ENCODE assay signal across 9 mouse cellular contexts in the genomic region with DNA sequence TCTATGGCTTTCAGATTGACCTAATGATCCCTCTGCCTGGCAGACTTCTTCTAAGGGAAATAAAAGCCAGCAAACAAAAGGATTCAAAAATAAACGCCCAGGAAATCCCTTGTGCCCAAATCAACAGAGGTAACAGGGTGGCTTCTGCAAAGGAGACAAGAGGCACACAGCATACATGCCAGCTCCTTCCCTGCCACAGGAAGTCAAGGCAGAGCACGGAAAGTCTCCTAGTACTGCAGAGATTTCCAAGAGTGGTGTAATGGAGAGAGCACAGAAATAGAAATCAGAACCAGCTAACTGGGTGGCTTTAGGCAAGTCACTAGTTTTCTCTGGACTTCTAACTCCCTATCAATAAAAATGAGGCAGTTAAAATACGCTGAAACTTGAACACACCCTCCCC. TPM values are rescaled to one million over a fixed set of nuclear protein-coding genes. Genes with fewer than 3 reads are reported as not detected.
DNase-seq lines count a peak whose midpoint lies in the region; ATAC-seq and TF ChIP-seq lines count a peak whose summit lies in the region.
"Had no signal": no experiment of that assay in that cellular context is flagged by ENCODE, and none has a peak within 500 bp of the region (broad histone marks: within the 10 kb centered on the region; RNA-seq: fewer than 3 reads in every experiment).

No protein-coding gene starts in this region.

- peaks cover 34% of the 10 kb centered on the region for H3K4me1 ChIP-seq in lung, embryonic 15.5 days
- peaks cover 35% of the 10 kb centered on the region for H3K4me1 ChIP-seq in forebrain, embryonic 13.5 days
- H3K4me1 ChIP-seq in limb, embryonic 14.5 days (ENCODE audit: control insufficient read depth, insufficient read depth, low read length), result peaks cover 34% of the 10 kb centered on the region
- peaks cover 15% of the 10 kb centered on the region for H3K4me1 ChIP-seq in stomach, embryonic 15.5 days

- H3K4me3 ChIP-seq in lung, embryonic 15.5 days, result peak overlapping the region; percentile 75
- H3K4me3 ChIP-seq in forebrain, embryonic 13.5 days, result peak overlapping the region; percentile 97
- H3K4me3 ChIP-seq in limb, embryonic 14.5 days (replicated peaks; ENCODE audit: low read length), result peak overlapping the region; percentile 99
- H3K4me3 ChIP-seq in stomach, embryonic 15.5 days (replicated peaks), result peak overlapping the region; percentile 90

- DNase-seq in lung, postnatal 4 days, result no peak
- DNase-seq in limb, embryonic 14.5 days (ENCODE audit: low spot score), result no peak
- no peak for DNase-seq in left cerebral cortex, postnatal 14 days (ENCODE audit: low spot score in 2 of 2)
- no peak for DNase-seq in retina, postnatal 1 day
- DNase-seq in left cerebral cortex, adult 8-10 months (ENCODE audit: low spot score in 2 of 2), result no peak

- no peaks in the 10 kb centered on the region for H3K36me3 ChIP-seq in lung, embryonic 15.5 days
- no peaks in the 10 kb centered on the region for H3K36me3 ChIP-seq in forebrain, embryonic 13.5 days (ENCODE audit: poor library complexity, severe bottlenecking)
- peaks cover 7% of the 10 kb centered on the region for H3K36me3 ChIP-seq in limb, embryonic 14.5 days (ENCODE audit: control insufficient read depth, insufficient read depth, low read length)
- no peaks in the 10 kb centered on the region for H3K36me3 ChIP-seq in stomach, embryonic 15.5 days

- no peaks in the 10 kb centered on the region for H3K9me3 ChIP-seq in lung, embryonic 15.5 days
- no peaks in the 10 kb centered on the region for H3K9me3 ChIP-seq in forebrain, embryonic 13.5 days (replicated peaks)
- H3K9me3 ChIP-seq in limb, embryonic 14.5 days (ENCODE audit: control insufficient read depth, low read length), result no peaks in the 10 kb centered on the region
- no peaks in the 10 kb centered on the region for H3K9me3 ChIP-seq in stomach, embryonic 15.5 days

- peak overlapping the region; percentile 65 for H3K4me2 ChIP-seq in lung, embryonic 15.5 days
- H3K4me2 ChIP-seq in forebrain, embryonic 13.5 days, result peak overlapping the region; percentile 71
- H3K4me2 ChIP-seq in limb, embryonic 14.5 days (replicated peaks; ENCODE audit: low read depth, low read length, severe bottlenecking), result peak overlapping the region; percentile 70
- H3K4me2 ChIP-seq in stomach, embryonic 15.5 days, result peak overlapping the region; percentile 60

- TF ChIP-seq POLR2A in limb, embryonic 14.5 days (IDR thresholded peaks at IDR 0.05; ENCODE audit: borderline replicate concordance, extremely low read depth, insufficient read depth, insufficient read length), result no peak

- H3K9ac ChIP-seq in lung, embryonic 15.5 days, result peak overlapping the region; percentile 37
- H3K9ac ChIP-seq in forebrain, embryonic 13.5 days, result peak overlapping the region; percentile 97
- H3K9ac ChIP-seq in limb, embryonic 14.5 days (ENCODE audit: low read depth, low read length, severe bottlenecking), result peak overlapping the region; percentile 96
- H3K9ac ChIP-seq in stomach, embryonic 15.5 days, result no peak overlapping the region; the same call in 1 of the 2 replicates

- H3K27ac ChIP-seq in lung, embryonic 15.5 days, result no peak overlapping the region; the same call in 1 of the 2 replicates
- peak overlapping the region; percentile 98; the same call in 1 of the 2 replicates for H3K27ac ChIP-seq in forebrain, embryonic 13.5 days
- peak overlapping the region; percentile 98; the same call in 1 of the 2 replicates for H3K27ac ChIP-seq in limb, embryonic 14.5 days (replicated peaks; ENCODE audit: low read depth, low read length)
- peak overlapping the region; percentile 99; the same call in 1 of the 2 replicates for H3K27ac ChIP-seq in stomach, embryonic 15.5 days
- H3K27ac ChIP-seq: macrophage had no signal

- ATAC-seq in lung, embryonic 15.5 days (ENCODE audit: borderline replicate concordance, extremely low read depth, low FRiP score, low TSS enrichment), result no peak
- no peak for ATAC-seq in forebrain, embryonic 13.5 days
- no peak for ATAC-seq in limb, embryonic 14.5 days (ENCODE audit: low FRiP score, low read depth)
- no peak for ATAC-seq in stomach, embryonic 15.5 days (ENCODE audit: insufficient read depth, low FRiP score, low read depth)

- no peaks in the 10 kb centered on the region for H3K27me3 ChIP-seq in lung, embryonic 15.5 days
- H3K27me3 ChIP-seq in forebrain, embryonic 13.5 days, result no peaks in the 10 kb centered on the region
- no peaks in the 10 kb centered on the region for H3K27me3 ChIP-seq in limb, embryonic 14.5 days (ENCODE audit: control insufficient read depth, insufficient read depth, low read length)
- H3K27me3 ChIP-seq in stomach, embryonic 15.5 days (replicated peaks), result no peaks in the 10 kb centered on the region

- WGBS in lung, embryonic 15.5 days, result 5% methylated on average over 3 of the region's 3 CpGs
- 9% methylated on average over 3 of the region's 3 CpGs for WGBS in forebrain, embryonic 13.5 days
- WGBS in limb, embryonic 14.5 days, result 8% methylated on average over 3 of the region's 3 CpGs
- WGBS in stomach, embryonic 15.5 days, result 12% methylated on average over 3 of the region's 3 CpGs

- intact Hi-C loops in left cerebral cortex, postnatal 14 days (cut with DNase I), result loop anchor here (5.0 kb wide), 1 partner anchor 52 kb away; no protein-coding TSS in a partner anchor

RNA-seq across cellular contexts. Expression of a gene that starts 1.8 kb away (rescaled TPM):
- 41.8 and 43.3 TPM in 2 replicates for polyA plus RNA-seq in lung, embryonic 15.5 days (2015; fragmentation: Nextera tagmentation; extraction: Ambion mirVana)
- polyA plus RNA-seq in forebrain, embryonic 13.5 days (2015; fragmentation: Nextera tagmentation; extraction: Ambion mirVana), result 116 and 122 TPM in 2 replicates
- 189 and 205 TPM in 2 replicates for polyA plus RNA-seq in limb, embryonic 14.5 days (2012; rRNA removed)
- polyA plus RNA-seq in limb, embryonic 14.5 days (2014; fragmentation: Nextera tagmentation; extraction: Ambion mirVana), result 94.7 and 101 TPM in 2 replicates
- polyA plus RNA-seq in stomach, embryonic 15.5 days (2015; fragmentation: Nextera tagmentation; extraction: Ambion mirVana), result 54.2 and 56.8 TPM in 2 replicates
- total RNA-seq in left cerebral cortex, postnatal 14 days (2021), result 100 to 1,000 TPM; 237 to 248 TPM
- total RNA-seq in left cerebral cortex, adult 8-10 months (2022), result 100 to 1,000 TPM; 211 to 245 (median 225) TPM
